Mouse (Mus musculus) fat pad, adult 2 months (tissue): Measurements from ENCODE around the gene Msln.

Experiments
- DNase-seq: peaks from one replicate; pipeline ENCODE4 v3.0.0-alpha.2; 2011; ENCODE audit warnings: low read depth, low spot score; ENCODE audit errors: extremely low read depth

Gene Msln

DNA sequence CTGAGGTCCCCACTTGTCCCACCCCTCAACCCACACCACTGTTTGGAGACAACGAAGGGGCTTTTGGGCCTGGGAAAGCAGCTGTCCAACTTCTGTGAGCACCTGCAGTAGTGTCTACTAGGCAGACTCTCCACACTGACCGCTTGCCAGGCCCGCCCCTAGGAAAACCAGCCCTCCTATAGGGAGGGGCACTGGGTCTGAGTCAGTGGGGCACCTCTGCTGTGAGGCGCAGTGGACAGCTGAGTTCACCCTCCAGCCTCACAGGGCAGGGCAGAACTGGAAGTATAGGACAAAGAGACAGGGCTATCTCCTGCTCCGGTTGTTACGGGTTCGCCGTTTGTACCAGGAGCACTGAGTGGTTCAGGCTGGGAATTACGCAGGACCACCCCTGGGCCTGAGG is at the start of gene Msln:
Msln (minus strand) TSS at position 138 of the 400 bp plus-strand sequence.
- DNase-seq = no peak

DNA sequence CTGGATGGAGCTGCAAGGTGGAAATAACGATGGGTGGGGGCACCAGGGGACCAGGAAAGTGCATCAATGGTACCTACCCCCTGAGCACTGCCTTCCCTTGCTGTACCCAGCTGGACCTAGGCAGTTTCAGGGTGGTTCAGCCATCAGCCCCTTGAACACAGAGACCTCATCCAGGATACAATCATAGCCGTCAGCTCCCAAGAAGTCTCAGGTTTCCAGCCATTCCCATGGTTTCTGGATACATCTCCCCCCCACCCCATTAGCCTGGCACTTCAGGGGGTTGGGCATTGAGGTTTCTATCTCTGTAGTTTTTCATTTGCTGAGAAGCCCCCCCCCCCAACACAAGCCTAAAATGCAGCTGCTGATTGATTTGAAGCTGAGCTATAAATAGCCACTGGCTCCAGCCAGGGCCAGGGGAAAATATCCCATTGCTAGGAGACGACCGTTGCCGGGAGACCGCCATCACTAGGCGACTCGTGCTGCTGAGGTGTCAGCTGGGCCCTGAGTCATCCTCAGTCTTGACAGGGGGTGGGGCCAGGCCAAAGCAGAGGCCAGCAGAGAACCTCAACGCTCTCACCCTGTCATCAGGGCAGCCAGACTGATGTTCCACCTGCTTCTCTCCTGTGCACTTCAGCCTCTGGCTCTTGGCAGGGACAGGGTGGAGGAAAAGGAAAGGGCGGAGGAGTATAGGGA is 48.8 kb upstream of the Msln start:
- DNase-seq = no peak

DNA sequence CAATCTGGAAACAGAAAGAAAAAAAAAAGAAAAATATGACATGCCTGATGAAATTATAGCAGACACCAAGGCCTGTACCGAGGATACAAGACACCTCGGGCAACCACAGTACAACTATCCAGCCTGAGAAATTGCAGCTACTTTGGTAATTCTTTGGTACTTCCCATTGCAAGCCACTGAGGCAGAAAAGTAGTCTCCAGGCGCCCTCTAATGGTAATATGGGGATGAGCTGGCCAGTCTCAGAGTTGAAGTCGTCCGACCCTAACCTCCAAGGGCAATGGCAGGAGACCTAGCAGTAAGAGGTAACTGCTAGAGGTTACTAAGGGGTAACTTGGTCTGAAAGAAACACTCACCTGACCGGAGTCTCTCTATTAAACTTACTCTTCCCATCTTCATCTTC is 46.9 kb upstream of the Msln start:
- DNase-seq = no peak

DNA sequence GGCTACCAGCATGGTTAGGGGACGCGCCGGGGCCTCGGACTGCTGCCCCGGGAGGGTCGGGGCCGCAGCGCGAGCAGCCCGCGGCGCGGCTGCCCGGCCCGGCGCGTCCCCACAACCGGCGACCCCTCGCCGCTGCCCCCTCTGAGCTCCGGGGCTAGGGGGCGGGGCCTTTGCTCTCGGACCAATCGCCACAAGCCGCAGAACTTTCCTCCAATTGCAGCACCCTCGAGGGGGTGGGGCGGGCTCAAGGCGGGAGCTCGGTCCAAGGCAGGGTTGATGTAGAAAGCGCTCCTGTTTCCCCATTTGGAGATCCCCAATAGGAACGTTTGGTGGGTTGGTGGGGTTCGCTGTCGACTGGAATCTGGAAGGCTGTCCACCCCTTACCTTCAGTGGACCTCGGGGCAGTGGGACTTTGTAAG is 42.8 kb upstream of the Msln start, which contains the start of gene Metrn:
Metrn (minus strand) TSS at position 186 of the 419 bp plus-strand sequence.
- DNase-seq = no peak

DNA sequence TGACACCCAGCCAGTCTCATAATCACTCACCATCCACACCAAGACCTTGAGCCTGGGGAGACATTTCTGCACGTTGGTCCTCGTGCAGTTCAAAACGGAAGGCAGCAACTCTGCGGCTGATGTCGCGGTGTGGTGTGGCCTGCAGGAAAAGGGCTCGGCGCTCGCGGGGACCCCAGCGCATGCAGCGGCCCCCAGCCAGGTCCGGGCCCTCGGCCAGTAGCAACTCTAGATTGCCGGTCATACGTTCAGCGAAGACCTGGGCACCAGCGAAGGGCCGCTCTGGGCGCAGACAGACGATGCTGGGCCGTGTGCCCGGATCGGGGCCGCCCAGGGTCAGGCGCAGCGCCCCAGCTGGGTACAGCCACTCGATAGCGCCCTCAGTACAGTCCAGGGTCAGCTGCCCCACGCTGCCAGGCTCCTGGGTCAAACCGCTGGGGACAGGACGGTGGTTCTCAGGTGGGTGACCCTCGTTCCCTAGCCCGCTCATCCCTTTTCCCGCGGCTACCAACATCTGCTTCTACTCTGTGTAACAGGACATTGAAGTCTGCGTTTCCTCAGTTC is 42.1 kb upstream of the Msln start:
- no peak for DNase-seq

DNA sequence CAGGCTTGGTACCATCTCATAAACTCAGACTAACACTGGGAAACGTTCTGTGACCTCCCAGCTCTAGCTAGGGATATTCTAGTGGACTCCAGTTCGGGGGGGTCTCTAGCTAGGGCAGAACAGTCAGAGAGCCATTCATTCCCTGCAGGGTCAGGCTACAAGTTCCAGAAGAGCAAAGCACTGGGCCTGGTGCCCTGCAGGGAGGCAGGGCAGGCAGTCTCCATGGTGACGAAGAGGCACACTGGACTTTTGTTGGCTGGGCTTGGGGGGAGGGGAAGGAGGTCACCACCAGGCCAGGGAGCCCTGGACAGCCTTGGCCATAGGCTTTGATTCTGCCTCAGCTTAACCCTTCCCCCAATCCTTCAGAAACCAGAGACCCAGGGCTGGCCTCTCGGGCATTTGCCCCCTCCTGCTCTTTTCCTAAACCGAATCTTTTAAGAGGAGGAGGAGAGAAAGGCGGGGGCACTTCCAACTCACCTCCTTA is 41.5 kb upstream of the Msln start, which contains the start of gene AC134908.4:
AC134908.4 (minus strand) TSS at position 51 of the 484 bp plus-strand sequence.
- no peak for DNase-seq

DNA sequence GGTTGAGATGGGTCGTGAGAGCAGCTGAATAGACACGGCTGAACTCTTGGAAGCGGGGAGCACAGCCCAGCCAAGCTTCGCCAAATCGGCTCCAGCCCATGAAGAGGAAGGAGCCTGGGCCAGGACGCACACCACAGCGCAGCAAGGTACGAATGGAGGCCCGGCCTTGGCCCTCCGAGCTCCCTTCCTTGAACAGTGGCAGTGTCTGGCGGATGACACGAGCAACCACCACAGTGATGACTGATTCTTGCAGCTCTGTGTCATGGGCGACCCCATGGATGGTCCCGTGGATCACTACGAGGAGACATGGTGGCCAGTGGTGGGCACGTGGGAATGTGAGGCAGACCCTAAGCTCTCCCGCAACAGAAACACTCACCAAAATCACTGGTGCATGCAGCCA is 40.8 kb upstream of the Msln start:
- DNase-seq = no peak

DNA sequence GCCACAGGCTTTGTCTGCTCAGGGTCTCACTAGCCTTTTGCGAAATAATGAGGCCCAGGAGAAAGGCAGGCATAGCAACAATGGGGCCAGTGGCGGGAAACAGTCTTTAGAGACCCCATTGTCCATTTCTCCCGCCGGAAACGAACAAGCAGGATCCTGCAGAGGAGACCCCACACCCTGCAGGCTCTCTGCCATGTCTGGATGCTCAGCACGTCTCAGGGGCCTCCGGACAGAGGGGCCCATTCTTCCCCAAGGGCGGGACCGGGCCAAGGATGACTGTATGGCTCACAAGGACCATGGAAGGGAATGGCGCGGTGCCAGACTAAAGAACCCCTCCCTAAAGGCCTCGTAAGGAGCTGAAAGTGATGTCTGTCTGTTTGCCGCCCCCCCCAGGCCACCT is 40.0 kb upstream of the Msln start:
- no peak for DNase-seq

DNA sequence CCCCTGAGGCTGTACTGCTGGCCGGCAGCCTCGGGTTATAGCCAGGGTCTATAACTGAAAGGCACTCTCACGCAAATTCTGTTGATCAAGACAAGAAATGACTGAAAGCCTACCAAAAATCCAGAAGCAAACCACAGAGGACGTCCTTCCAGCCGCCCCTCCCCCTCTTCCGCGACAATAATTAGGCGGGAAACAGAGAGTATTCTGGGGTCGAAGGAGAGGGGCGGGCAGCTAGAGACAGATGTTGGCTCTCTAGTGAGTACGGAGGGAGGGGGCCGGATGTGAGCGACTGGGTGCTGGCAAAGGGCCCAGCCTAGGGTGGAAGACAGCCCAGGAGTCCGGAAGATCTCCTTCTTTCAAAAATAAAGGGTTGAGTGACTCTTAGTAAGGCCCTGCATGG is 38.4 kb upstream of the Msln start, which contains the start of gene Fam173a:
Fam173a (minus strand) TSS at position 287 of the 400 bp plus-strand sequence.
- DNase-seq = no peak

DNA sequence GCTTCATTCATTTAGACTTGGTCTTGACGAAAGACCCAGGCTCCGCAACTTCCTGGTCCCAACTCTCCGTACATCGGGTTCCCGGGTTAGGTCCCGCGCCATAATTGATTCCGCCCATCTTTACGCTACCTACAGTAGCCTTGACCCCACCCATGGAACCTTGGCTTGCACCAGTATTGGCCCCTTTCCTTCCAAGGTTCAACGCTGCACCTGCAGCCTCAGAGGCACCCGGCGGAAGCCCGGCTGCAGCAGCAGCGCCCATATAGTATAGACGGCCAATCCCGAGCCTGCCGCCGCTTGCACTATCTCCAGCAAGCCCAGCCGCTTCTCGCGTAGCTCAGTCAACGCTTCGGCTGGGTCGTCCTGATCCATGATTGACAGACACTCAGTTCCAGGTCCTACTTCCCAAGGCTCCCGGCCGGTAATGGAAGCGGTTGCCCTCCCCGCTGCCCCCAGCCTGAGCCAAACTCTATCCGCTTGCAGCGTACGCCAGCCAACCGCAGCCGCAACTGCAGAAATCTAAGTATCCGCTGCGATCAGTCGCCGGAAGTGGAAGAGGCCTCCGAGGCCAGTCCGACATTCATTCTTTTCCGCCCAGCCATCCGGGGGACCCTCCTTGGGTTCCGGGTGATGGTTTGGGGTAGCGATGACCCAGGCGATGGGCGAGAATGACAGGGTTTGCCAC is 37.8 kb upstream of the Msln start:
- DNase-seq = peak; percentile 19

DNA sequence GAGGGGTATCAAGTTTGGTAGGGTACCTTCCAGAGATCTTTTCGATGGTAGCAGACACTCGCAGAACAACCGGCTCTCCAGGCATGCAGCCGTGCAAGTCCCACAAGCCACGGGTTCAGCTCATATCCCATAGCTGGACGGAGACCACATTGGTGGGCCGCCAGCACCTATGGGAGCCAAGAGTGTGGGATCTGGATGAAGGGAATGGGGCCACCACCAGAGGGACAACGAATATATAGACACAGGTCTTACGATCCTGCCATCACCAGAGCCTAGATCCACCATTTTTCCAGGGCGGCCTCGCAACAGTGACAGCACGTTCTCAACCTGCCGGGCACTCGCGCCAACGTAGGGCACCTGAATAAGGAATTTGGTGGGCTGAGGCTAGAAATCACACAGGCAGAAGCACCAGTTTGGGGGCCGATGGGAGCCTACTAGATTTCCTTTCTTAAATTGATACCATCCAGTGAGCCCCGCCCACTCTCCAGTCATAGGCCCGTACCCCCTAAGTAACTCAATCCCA is 37.2 kb upstream of the Msln start:
- no peak for DNase-seq

DNA sequence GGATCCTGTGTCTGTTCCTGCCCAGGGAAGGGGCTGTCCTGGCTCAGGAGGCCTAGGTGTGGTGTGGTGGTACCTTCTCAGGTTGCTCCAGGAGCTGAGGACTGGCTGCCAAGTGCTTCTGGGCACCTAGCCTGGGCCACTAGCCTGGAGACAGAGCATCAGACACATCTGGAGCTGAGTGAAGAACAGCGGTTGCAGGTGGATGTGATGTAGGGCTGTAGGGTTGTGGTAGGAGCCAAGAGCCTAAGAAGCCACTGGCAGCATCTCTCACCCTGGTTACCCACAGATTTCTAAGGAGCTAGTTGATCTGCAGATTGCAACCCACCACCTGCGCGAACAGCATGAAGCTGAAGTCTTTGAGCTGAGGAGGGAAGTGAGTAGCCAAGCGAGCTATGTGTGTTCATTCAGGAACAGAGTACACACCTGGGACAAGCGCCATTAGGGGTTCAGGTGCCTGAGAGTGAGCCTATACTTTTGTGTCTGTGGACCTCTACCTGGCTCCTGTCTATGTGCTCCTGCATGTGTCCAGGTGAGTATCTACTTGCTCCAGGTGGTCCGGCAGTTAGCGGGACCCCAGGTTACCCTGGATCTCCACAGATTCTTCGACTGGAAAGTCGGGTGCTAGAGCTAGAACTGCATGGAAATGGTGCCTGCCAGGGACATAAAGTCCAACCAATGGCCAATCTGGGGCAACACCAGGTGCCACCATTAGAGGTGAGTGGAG is 32.8 kb upstream of the Msln start:
- no peak for DNase-seq

DNA sequence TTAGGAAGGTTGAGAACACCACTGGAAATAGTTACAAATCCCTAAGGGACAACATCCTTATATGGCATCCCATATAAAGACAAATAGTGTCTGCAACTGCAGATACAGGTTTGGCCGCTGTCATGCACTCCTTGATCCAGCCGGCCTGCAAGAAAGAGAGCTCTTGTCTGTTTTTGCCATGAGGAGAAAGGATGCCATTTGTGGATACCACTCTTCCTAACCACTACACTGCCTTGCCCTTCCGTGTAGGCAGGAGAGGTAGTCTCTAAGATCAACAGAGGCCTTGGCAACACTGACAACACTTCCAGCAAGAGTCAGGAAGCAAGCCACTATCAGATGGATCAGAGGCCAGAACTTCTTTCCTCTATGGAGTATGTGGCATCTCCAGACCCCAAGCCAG is 32.1 kb upstream of the Msln start, which contains the start of gene Ccdc78:
Ccdc78 (plus strand) TSS at position 301 of the 400 bp plus-strand sequence.
- DNase-seq = no peak

DNA sequence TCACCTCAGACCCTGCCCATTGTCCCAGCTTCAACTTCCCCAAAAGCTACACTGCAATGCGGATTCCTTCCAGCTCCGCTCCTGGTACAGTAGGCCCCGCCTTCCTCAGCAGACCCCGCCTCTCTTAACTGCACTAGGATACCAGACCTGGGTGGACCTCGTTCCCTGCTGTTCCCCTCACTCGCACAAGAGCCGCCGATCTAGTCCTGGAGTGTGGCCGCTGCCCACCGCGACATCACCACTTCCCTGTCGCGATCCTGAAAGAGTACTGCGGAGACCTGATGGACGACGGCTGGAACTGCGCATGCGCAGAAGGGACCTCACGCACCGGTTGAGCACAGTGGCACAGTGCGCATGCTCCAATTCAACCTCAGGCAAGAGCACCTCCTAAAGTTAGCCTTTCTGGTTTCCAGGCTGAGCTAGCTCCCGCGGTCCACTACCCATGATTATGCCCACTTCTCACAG is 31.1 kb upstream of the Msln start, which contains the start of gene Haghl:
Haghl (minus strand) TSS at position 393 of the 465 bp plus-strand sequence.
- DNase-seq = no peak

DNA sequence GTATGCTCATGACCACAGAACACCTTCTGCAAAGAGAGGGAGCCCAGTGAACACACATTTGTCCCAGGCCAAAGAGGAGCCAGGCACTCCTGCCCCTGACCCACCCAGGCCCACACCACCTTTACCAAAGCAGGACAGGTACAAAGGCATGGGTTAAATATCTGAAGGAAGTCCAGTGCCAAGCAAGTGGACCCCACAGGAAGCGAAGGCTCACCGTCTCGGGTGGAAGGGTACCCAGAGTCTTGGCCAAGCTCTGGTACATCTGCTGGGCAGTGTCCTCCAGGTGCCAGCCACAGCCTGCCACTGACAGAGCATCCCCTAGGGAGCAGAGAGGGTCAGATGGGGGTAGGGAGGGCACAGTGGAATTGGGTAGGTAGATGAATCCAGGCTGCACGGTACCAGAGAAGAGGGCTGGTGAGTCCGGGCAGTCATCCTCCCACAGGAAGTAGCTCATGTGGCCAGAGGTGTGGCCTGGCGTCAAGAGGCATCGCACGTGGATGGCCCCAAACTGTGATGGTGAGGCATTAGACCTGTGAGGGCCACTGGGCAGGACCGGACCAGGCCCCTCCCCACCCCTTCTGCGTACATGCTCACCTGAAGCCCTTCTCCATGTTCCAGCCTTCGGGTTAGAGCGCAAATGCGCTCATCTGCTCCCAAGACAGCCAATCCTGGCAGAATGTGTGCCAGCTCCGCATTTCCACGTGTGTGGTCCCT is 29.8 kb upstream of the Msln start:
- no peak for DNase-seq

DNA sequence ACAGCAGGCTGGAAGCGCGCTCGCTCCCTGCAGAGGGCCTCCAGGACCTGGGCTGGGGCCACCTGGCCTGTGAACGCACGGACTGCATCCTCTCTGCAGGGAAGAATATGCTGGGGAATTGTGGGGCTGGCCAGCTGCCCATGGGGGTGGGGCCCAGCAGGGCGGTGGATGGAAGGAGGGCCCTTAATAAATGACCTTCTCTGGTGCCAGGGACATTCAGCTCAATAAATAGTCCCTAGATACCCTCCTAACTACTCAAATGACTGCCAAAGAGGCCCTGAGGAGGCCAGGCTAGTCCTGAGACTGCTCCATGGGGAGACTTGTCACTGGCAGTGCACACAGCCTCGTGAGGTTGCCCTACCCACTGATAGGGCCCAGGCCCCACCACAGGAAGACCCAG is 28.9 kb upstream of the Msln start:
- DNase-seq = no peak

DNA sequence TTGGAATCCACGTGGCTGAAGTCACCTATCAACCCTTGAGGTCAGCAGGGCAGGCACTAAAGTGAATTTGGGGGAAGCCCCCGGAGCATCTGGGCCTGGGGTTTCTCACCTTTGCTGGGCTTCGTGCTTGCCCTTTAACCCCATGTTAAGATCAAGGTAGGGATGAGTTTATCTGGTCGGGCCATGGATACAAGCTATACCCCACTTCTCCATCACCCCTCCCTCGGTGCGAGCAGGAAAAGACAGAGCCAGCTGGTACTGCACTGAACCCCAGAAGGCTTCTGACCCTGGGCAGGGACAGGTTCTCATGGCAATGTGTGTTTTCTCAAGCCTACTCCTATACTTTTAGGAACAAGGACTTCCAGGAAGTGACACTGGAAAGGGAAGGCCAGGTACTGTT is 27.2 kb upstream of the Msln start:
- no peak for DNase-seq

DNA sequence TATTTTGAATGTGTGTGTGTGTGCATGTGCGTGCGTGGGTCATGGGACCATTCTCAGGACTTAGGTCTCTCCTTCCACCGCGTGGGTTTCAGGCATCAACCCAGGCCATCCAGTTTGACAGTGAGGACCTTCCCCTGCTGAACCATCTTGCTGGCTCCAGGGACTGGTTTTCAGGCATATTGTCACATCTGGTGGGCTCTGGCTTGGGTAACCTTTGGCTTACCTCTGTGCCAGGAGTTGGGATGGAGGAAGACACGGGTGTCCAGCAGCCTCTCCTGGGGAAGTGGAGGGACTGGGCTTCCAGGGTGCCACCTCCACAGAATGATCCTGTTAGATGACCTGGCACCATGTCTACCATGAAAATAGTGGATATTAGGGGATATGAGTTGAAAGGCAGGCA is 23.8 kb upstream of the Msln start:
- DNase-seq = no peak

DNA sequence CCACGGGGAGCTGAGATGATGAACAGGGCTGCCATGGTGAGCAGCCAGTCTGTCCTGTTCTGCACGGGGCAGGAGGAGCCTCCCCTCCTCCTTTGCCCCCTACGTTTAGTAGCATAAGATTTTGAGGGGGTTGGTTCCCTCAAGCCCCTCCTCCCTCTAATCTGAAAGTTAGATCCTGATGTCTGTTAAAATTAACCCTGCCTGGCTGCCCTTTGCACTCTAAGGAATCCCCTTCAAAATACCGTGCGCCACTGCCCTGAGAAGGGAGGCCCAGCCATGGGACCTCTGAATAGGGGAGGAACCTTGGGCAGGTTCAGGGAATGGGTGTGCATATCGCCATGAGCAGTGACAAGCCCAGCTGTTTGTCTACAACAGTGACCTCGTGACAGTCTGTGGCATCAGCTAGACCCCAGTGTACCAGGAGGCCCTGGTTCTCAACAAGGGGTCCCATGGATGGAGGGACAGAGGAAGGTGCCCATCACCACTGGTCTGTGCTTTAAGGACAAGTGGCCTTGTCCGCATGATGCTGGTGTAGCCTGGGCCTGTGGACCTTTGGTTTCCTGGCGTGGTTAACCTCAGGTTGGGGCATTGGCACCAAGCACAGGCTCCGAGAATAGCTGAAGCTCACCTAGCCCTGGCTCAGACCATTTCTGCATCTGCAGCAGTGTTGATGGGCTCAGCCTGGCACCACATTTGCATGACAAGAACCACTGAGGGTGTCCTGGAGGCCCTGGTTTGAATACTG is 21.3 kb upstream of the Msln start:
- no peak for DNase-seq
